Mouse (Mus musculus) skeletal muscle tissue, postnatal 0 days (tissue): ENCODE results near the gene Arhgap9. TPM values are rescaled to one million over a fixed set of nuclear protein-coding genes. Genes with fewer than 3 reads are reported as not detected.

Experiments
- polyA plus RNA-seq: library from polyadenylated mRNA; unstranded; fragments of >200 nt; fragmentation: Nextera tagmentation; extraction: Ambion mirVana; gene quantifications from 2 replicates; pipeline ENCODE4 v1.2.1, GENCODE M21; 2015

The Arhgap9 gene
- polyA plus RNA-seq, result 3.8 and 5.7 TPM in 2 replicates

GRCm38 (mm10) chr10:127321621-127322020, at the start of gene Arhgap9:
TSS of gene Arhgap9 (plus strand) at chr10:127321964.

GRCm38 (mm10) chr10:127288800-127289572, 32.8 kb upstream of the Arhgap9 start, which contains the start of gene Mbd6:
TSS of gene Mbd6 (minus strand) at chr10:127289018.

GRCm38 (mm10) chr10:127311476-127312355, 10.0 kb upstream of the Arhgap9 start, which contains the start of gene Mars:
TSS of gene Mars (minus strand) at chr10:127311786.

GRCm38 (mm10) chr10:127341891-127342639, 20.3 kb downstream of the Arhgap9 start, which contains the start of gene Gli1:
TSS of gene Gli1 (minus strand) at chr10:127341974.

DNA sequence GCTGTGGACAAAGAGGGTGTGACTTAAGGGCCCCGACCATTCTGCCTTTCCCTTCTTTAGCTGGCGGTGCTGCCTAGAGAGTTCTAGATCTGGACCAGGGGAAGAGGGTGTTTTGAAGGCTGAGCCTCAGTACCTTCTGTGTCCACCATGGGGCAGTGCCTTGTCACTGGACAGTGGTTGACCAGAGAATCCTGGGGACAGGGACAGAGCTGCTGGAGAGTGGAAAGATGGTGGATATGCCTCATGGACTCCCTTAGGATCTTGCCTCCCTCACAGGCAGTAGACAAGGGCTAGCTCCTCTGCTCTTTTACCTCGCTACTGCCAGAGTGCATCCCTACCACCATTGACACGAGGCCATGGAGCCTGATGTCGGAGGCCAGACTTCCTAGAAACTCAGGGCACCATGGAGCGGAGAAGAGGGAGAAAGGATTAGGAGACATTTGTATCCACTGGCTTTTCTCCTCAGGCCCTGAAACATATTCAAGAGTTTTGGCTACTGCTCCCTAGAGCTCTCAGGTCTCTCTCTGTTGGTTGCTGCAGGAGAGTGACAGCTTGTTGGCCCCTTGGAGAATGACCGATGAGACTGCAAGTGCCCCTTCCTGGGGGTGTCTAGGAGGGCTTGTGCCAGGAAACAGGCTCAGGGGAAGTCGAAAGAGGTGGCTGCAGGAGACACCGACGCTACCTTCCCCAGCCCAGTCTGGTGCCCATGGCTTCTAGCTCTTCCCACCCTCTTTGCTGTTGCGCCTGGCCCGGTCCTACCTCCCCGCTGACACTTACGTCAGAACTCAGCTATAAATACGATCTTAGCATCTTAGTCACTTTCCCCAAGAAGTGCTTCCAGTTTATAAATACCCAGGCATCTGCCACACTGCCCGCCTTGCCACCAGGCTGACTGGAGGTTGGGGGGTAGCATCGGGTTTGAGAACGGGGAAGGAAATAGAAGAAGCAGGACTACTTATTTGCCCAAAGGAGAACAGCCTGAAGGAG, 32.4 kb downstream of the Arhgap9 start, which contains the start of gene Inhbe:
Inhbe (minus strand) TSS at position 503 of the 987 bp plus-strand sequence.

DNA sequence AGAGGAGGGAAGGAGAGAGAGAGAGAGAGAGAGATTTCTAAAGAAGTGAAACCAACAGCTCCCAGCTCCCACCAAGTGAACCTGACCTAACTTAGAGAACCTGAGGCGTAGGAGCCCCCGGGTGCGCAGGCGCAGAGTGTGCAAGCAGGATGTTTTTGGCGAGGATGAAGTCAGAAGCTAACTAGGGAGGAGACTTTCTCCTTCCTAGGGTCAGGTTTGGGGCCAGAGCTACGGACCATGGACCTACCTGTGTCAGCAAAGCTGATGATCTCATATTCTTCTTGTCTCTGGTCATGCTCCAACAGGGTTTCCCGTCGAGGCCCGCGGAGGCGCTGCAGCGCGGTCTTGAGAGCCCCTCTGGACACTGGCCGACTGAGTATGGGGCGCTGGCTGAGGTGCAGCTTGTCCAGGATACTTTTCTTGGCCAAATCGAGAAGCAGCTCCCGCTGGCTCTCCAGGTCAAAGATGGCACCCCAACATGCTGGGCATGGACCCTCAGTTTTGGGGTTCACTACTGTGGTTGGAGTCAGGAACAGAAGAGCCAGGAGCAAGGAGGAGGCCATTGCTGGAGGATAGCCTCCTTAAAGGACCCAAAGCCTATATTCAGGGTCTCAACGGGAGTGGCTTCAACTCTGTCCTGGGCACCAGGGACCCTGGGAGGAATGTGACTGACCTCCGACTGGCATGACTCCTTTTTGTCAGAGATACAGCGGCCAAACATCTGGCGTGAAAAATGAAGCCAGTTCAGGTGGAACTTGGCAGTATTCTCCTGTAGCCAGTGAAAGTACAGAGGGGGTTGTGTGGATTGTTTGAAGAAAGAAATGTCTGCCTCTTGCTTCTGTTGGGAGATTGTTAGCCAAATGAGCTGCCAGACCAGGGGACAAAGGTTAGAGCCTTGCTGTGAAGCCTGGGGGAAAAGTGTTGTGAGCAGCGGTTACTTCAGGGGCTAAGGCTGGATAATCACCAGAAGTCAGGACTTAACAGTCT, 48.4 kb downstream of the Arhgap9 start, which contains the start of gene Inhbc:
Inhbc (minus strand) TSS at position 598 of the 987 bp plus-strand sequence.

Other genes with a start within 250 kb of the Arhgap9 start
- 0.04 and 0.05 TPM in 2 replicates for gene Agap2, start 246.7 kb upstream of the Arhgap9 start, polyA plus RNA-seq
- gene Os9, start 200.8 kb upstream of the Arhgap9 start, polyA plus RNA-seq, result 36.3 and 44.1 TPM in 2 replicates
- 1.1 and 1.8 TPM in 2 replicates for gene B4galnt1, start 156.7 kb upstream of the Arhgap9 start, polyA plus RNA-seq
- 1.7 and 2.8 TPM in 2 replicates for gene Slc26a10, start 141.3 kb upstream of the Arhgap9 start, polyA plus RNA-seq
- 20.1 and 22.7 TPM in 2 replicates for gene Arhgef25, start 131.9 kb upstream of the Arhgap9 start, polyA plus RNA-seq
- 30.4 and 37.8 TPM in 2 replicates for gene Dtx3, start 126.2 kb upstream of the Arhgap9 start, polyA plus RNA-seq
- 7.4 and 9.7 TPM in 2 replicates for gene Pip4k2c, start 110.4 kb upstream of the Arhgap9 start, polyA plus RNA-seq
- gene Kif5a, start 58.6 kb upstream of the Arhgap9 start, polyA plus RNA-seq, result 0.39 and 0.58 TPM in 2 replicates
- 134 and 144 TPM in 2 replicates for gene Dctn2, start 55.6 kb upstream of the Arhgap9 start, polyA plus RNA-seq
- gene Mbd6, start 32.9 kb upstream of the Arhgap9 start, polyA plus RNA-seq, result 7.5 and 7.8 TPM in 2 replicates
- 62.6 and 65.6 TPM in 2 replicates for gene Mars, start 10.2 kb upstream of the Arhgap9 start, polyA plus RNA-seq
- gene Gli1, start 20.0 kb downstream of the Arhgap9 start, polyA plus RNA-seq, result 2.0 and 2.2 TPM in 2 replicates
- not detected in 2 replicates for gene Inhbe, start 32.4 kb downstream of the Arhgap9 start, polyA plus RNA-seq
- not detected in 2 replicates for gene Inhbc, start 48.5 kb downstream of the Arhgap9 start, polyA plus RNA-seq
- gene R3hdm2, start 58.4 kb downstream of the Arhgap9 start, polyA plus RNA-seq, result 19.0 and 21.7 TPM in 2 replicates
- gene Stac3, start 179.7 kb downstream of the Arhgap9 start, polyA plus RNA-seq, result 123 and 126 TPM in 2 replicates
- 28.6 and 40.9 TPM in 2 replicates for gene Ndufa4l2, start 193.0 kb downstream of the Arhgap9 start, polyA plus RNA-seq
- 28.6 and 34.5 TPM in 2 replicates for gene Shmt2, start 200.5 kb downstream of the Arhgap9 start, polyA plus RNA-seq
- 2.0 and 2.1 TPM in 2 replicates for gene Nxph4, start 212.6 kb downstream of the Arhgap9 start, polyA plus RNA-seq